Mouse (Mus musculus): ENCODE measurements at regions not wholly inside any gene's neighbourhood (a gene's known extent, or its start where the extent isn't known, plus 50 kb on each side); places are given as distances from the start of the nearest gene placed in this dataset.
"Not testable (repeated sequence)": the region's sequence is repeated elsewhere in the genome, so short reads cannot be mapped to it uniquely, and the experiment has no call there.

GRCm38 (mm10) chr5:129354877-129355276 is 146.1 kb upstream of the Sfswap start:
- no peak for DNase-seq

DNA sequence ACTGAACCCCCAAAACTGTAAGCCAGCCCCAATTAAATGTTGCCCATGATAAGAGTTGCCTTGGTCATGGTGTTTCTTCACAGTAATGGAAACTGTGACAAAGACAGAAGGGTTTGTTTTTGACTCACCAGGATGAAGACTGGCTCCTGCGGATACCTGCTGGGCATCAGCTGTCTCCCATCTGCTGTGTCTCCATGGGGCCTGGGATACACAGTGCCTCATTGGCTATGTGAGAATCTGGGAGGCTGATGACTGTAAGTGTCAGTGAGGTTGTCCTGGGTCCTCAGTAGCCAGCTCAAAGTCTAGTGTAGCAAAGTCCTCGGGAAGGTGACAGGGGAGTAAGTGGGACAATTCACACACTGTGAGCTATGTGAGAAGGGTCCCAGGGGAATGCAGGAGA is 139.5 kb upstream of the Sfswap start:
- no peak for DNase-seq

DNA sequence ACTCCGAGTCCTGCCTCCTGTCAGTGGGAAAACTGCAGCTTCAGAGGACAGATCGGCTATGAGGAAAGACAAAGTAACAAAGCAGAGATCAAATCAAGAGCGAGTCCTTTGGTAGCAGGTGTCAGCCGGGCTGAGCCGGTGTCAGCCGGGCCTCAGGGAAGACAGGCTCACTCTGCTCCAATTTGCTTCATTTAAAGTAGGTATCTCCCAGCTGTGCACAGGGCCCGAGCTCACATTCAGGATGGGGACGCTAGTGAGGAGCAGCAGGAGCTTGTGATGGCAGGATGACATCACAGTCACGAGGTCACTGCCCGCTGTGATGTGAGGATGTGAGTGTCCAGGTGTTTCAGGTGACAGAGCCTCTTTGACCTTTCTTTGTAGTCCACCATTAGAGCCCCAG is 137.8 kb upstream of the Sfswap start:
- DNase-seq: peak; percentile 31

DNA sequence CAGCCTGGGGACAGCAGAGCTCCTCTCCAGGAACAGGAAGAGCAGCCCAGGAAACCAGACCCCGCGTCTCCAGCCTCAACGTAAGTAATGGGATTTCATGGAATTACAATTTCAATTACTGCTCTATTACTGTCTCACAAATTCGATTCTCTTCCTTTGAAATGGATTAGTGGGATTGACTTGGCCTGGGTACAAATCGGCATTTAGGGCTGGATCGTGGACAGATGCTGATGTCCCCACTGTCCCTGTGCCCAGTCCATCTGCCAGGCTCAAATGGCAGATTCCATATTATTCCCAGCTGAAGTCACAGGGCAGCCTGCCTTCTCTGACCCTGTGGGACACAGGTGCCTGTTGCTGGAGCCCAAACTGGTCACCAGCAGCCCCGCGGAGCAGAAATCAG is 136.0 kb upstream of the Sfswap start:
- no peak for DNase-seq

DNA sequence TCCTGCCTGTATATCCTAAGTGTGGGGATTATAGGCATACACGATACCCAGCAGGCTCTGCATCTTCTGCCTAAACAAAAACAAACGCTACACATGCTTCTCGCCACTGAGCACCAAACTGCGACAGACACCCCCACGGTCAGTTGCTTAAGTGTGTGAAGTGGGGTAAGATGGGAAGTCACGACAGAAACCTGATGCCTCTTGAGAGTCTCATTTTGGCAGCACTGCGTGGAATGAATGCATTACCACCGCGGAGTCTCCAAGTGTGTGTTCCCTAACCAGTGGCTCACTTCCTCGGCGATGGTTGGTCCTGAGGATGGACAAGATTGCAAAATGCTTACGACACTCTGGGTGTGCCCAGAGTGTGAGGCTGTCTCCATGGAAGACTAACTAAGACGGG is 133.8 kb upstream of the Sfswap start:
- DNase-seq: no peak

- no peak for DNase-seq
These were observed 120.2 kb upstream of the Sfswap start for GRCm38 (mm10) chr5:129380861-129381260.

DNA sequence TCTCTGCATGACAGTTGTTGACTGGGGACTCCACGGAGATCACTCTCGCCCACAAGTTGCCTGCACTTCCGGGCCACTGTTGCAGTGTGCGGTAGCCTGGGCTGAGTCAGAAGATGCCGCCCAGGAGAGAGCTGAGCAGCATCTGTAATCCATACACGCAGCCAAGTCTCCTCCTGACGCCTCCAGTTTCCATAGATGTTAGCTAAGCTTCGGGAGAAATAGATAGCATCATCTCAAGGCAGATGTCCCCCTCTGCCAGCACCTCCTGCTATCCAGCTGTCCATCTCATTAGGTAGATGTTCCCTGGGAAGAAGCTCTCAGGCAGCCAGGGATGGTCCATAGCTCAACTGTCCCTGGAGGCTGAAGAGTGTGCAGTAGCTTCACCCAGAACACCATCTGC is 116.0 kb upstream of the Sfswap start:
- no peak for DNase-seq

DNA sequence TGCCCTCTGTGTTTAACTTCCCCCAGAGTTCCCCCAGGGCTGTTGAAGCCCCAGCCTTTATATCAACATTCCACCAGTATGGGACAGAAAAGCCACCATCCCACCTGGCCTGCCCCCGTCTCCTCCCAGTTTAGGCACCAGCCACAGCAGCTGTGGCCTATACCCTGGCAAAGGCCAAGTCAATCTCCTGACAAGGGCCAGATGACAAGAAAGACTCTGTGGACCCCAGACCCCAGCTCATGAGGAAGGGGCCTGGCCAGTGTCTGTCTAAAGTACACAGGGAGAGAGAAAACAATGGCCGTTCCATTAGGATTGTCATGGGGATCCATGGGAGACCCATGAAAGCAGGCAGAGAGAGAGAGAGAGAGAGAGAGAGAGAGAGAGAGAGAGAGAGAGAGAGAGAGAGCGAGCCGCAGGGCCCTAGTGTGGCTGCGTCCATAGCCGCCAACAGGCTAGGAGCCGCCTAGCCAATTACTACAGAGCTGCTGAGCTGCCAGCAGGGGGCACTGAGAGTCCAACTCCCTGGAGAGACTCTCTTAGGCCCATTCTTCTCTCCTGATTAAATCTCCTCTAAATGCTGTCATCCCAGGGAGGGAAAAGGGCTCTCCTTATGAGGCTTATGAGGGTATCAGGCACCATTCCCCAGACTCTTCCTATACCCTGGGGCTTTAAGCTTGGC is 114.9 kb upstream of the Sfswap start:
- DNase-seq: peak; percentile 37

- DNase-seq: not testable (repeated sequence)
These were observed 114.3 kb upstream of the Sfswap start for GRCm38 (mm10) chr5:129386671-129387070.

DNA sequence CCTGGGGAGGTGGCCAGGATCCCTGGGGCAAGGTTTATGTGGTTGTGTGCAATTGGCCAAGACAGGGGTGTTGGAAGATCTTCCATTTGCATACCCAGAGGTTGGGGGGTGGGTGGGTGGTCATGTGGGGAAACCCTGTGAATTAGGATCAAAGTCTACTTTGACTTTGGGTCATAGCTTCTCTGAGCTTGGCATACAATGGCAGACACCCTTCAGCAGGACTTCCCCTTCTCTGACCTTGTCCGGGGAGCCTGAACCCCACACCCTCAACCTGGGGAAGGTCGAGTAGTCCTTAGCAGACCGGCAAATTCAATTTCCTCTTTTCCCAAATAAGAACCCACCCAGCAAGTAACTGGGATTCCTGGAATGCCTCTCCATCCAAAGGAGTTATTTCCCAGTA is 113.7 kb upstream of the Sfswap start:
- no peak for DNase-seq

DNA sequence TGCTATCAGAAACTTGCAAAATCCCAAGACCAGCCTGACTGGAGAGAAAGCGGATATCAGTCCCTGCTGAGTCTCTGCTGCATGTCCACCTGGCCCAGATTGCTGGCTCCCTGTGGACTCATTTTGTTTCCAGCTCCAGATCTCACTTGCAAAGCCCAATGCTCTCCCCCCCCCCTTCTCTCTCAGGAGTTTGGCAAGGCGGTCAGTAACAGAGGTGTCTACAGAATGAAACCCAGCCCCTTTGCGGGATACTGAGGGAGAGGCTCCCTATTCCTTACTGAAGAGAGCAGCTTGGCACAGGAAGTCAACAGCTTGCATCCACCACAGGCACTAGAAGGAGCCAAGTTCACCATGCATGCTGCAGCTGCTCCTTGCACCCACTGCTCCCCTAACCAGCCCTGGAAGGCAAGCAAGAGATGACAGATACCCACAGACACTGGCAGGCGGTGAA is 110.1 kb upstream of the Sfswap start:
- no peak for DNase-seq

GRCm38 (mm10) chr5:129393150-129393549 is 107.9 kb upstream of the Sfswap start:
- no peak for DNase-seq

- no peak for DNase-seq
These were observed 107.3 kb upstream of the Sfswap start for GRCm38 (mm10) chr5:129393606-129394255.

- DNase-seq: no peak
These were observed 106.6 kb upstream of the Sfswap start for GRCm38 (mm10) chr5:129394416-129394815.

GRCm38 (mm10) chr5:129397311-129397710 is 103.7 kb upstream of the Sfswap start:
- no peak for DNase-seq

- peak; percentile 32 for DNase-seq
These were observed 94.8 kb upstream of the Sfswap start for GRCm38 (mm10) chr5:129406259-129406658.

GRCm38 (mm10) chr5:129409440-129410004 is 91.5 kb upstream of the Sfswap start:
- DNase-seq: peak; percentile 39

DNA sequence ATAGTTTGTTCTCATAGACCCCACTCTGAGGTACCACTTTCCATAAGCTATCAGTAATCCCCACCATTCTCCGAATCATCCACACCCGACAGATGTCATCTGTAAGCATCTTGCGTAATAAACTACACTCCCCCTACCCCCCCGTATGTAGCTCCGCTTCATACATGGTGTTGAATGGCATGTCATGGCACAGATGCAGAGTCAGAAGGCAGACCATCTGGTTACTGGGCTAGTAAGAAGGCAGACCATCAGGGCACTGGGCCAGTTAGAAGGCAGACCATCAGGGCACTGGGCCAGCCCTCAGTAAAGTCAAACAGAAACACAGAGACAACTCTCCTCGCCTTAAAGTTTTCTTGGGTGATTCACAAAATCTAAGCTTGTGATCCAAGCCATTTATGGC is 88.9 kb upstream of the Sfswap start:
- no peak for DNase-seq

DNA sequence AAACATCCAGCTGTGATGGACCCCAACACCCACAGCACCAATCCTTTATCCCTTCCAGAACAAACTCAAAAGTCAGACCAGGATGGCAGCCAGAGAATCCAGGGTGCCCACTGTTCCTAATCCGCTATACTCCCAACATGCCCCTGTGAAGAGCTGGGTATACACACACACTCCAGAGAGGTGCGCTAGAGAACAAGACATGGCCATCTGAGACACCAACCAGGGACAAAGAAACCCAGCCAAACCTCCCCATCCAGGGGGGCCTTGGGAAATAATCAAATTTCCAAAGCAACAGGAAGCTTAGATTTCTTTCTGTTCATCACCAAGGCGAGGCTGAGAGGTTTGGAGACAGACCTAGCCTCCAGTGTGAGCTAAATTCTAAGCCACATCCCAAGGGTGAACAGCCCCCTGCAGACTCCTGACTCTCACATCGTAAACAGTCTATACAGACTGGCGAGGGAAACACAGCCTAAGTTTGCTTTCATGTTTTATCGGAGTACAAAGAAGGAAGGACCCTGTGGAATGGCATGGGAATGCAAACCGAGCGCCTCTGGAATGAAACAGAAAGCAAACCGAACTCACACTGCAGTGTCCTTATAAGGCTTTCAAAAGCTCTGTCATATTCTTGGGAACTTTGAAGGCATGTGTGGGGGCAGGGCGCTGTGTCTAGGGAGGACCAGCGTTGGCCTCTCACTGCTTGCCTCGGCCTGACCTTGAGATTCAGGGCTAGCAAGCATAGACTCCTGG is 85.9 kb upstream of the Sfswap start:
- DNase-seq: peak; percentile 8

GRCm38 (mm10) chr5:129416425-129416824 is 84.6 kb upstream of the Sfswap start:
- DNase-seq: peak; percentile 61

GRCm38 (mm10) chr5:129417516-129417915 is 83.5 kb upstream of the Sfswap start:
- no peak for DNase-seq

DNA sequence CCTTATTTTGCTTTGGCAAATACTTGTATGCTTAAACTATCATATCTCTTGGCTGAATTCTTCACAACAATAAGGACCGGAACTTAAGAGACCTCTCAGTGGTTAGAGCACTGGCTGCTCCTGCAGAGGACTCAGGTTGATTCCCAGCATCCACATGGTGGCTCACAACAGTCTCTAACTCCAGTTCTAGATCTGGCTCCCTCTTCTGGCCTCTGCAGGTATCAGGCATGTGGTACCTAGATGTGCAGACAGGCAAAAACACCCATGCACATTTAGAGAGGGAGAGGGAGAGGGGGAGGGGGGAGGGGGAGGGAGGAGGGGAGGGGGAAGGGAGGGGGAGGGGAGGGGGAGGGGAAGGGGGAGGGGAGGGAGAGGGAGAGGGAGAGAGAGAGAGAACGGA is 80.0 kb upstream of the Sfswap start:
- peak; percentile 17 for DNase-seq

DNA sequence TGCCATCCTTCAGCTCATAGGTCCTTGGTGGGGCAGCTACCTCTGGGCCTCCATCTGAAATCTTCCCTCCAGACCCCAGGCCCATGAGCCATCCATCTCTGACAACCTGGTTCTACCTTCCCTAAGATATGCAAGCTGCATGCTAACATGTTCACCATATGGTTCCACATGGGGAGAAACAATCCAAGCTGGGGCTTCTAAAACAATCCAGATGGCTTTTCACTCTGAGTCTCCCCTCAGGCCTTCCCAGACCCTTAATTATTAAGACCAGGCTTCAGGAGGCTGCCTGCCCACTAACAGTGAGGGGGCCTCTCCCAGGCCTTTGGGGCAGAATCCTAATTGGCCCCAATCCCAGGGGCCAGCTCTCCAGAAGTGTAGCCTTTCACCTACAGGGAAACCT is 71.1 kb upstream of the Sfswap start:
- DNase-seq: no peak

GRCm38 (mm10) chr5:129430330-129430729 is 70.7 kb upstream of the Sfswap start:
- DNase-seq: no peak

Data from retina, postnatal 1 day (tissue).